Mouse (Mus musculus): ENCODE measurements around the gene Nexn. TPM values are rescaled to one million over a fixed set of nuclear protein-coding genes. Genes with fewer than 3 reads are reported as not detected.
"Not testable (repeated sequence)": the region's sequence is repeated elsewhere in the genome, so short reads cannot be mapped to it uniquely, and the experiment has no call there.

The Nexn gene
- polyA plus RNA-seq, 1 experiment from 2014 or later, result 5.1 TPM

DNA sequence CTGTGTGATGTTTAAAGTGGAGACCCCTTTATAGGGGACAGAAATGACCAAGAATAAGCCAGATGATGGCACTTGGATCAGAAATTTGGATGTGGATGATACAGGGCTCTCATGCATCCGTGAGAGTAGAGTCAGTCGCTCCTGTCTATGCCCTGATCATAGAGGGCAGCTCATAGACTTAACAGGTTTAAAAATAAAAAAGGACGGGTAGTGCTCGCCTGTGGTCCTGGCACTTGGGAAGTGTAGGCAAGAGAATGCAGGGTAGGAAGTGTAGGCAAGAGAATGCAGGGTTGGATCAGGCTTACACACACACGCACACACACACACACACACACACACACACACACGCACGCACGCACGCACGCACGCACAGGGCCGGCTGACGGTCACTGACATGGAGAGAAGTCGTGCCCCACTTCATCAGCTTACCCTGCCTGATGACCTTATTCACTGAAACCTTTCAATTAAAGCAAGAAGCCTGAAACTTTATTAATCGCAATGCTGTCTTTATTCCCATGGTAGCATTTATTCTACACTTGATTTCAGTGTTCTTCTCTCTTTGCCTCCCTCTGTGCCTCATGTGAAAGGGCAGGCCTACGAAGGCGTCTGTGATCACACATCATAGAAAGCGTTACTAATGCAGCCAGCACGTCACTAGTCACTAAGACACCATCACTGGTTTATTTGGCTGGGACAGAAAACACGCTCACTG, 7.0 kb upstream of the Nexn start:
- no peak overlapping the region for H3K27ac ChIP-seq
- H3K4me1 ChIP-seq, result no peaks in the 10 kb centered on the region
- H3K9ac ChIP-seq, result no peak overlapping the region
- H3K36me3 ChIP-seq, result peaks cover 10% of the 10 kb centered on the region
- no peak overlapping the region for H3K4me2 ChIP-seq (replicated peaks)
- H3K4me3 ChIP-seq, result no peak overlapping the region
- 74% methylated on average over 20 of the region's 20 CpGs for WGBS
- H3K27me3 ChIP-seq (replicated peaks), result 0 out of 2 replicates have a peak, but pooled peaks cover 1% of the 10 kb centered on the region
- ATAC-seq (ENCODE audit: low FRiP score, low read depth), result no peak
- no peaks in the 10 kb centered on the region for H3K9me3 ChIP-seq

DNA sequence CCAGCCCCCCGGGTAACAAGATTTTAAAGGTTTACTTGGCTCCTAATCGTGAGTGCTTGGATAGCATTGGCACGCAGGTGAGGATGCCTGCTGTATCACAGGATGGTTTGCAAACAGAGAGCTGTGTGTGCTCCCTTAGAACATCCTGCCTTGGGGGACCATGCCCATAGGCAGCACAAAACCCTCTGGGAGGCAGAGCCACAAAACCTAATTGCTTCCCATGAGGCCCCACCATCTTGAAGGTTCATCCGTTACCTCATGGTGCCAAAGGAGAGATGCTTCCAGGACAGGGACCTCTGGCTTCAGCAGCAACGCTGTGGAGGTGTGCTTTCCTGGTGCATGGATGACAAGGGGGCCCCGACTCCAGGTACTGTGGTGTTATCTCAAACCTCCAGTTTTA, 5.7 kb upstream of the Nexn start:
- no peak for ATAC-seq (ENCODE audit: low FRiP score, low read depth)
- 84% methylated on average over 6 of the region's 6 CpGs for WGBS

DNA sequence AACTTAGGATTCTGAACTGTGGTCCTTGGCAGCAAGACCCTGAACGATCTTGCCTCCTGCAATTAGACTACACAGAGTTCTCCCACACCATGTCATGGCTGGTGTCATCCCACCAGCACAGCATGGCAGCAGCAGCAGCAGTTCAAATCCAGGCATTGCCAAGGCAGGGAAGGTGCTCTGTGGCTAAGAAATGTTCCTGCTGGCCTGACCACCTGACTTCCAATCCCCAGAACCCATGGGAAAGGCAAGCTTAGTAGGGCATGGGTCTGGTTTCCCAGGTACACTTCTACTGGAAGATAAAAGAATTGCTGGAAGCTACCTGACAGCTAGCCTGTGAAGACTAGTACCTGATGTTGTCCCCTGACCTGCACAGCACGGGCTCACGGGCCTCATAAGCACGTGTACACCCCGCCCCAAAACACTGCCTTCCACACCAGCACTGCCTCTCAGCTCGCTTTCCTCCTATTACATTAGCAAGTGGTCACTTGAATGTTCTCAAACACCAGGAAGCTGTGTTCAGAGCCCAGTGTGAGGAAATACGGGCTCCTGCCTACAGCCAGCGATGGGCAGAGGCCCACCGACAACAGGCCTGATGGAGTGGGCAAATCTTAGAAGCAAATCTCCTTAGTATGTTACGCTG, 5.0 kb upstream of the Nexn start:
- H3K9me3 ChIP-seq, result no peaks in the 10 kb centered on the region
- no peak overlapping the region for H3K4me3 ChIP-seq
- no peak for ATAC-seq (ENCODE audit: low FRiP score, low read depth)
- H3K4me2 ChIP-seq (replicated peaks), result no peak overlapping the region
- H3K4me1 ChIP-seq, result peaks cover 3% of the 10 kb centered on the region; the same call in 1 of the 2 replicates
- peaks cover 3% of the 10 kb centered on the region; the same call in 1 of the 2 replicates for H3K36me3 ChIP-seq
- no peak overlapping the region for H3K9ac ChIP-seq
- no peak overlapping the region for H3K27ac ChIP-seq
- H3K27me3 ChIP-seq (replicated peaks), result peaks cover 13% of the 10 kb centered on the region; the same call in 1 of the 2 replicates
- WGBS, result 94% methylated on average over 10 of the region's 10 CpGs

More for the DNA sequence above, 5.7 kb upstream of the Nexn start:
- Histone ChIP-seq H3K27me3 (replicated peaks) (peaks cover 9% of the 10 kb centered on the region; the same call in 1 of the 2 replicates), H3K9ac (no peak overlapping the region), H3K36me3 (peaks cover 10% of the 10 kb centered on the region), H3K9me3 (no peaks in the 10 kb centered on the region), H3K27ac (no peak overlapping the region), H3K4me1 (no peaks in the 10 kb centered on the region), H3K4me3 (no peak overlapping the region), H3K4me2 (replicated peaks) (no peak overlapping the region)

DNA sequence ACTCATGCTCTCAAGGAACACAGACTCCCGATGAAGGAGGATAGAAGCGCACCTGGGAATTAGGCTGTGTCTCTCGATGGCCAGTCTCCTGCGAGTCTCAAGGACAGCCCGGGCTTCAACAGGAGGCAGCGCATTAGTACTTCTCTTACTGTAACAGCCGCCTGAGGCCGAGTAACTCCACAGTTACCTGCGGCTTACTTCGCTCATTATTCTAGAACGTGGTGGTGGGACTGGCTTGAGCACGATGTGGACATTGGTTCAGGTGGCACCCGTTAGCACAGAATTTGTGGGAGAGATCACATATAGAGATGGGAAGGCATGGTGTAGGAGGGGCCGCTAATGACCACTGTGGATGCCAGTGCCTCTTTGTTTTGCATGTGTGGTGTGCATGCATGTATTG, 1.9 kb upstream of the Nexn start:
- Histone ChIP-seq H3K4me3 (no peak overlapping the region), H3K36me3 (no peaks in the 10 kb centered on the region), H3K27ac (no peak overlapping the region), H3K4me2 (replicated peaks) (no peak overlapping the region), H3K9me3 (no peaks in the 10 kb centered on the region), H3K4me1 (peaks cover 17% of the 10 kb centered on the region), H3K9ac (no peak overlapping the region), H3K27me3 (replicated peaks) (peaks cover 24% of the 10 kb centered on the region)
- ATAC-seq (ENCODE audit: low FRiP score, low read depth), result no peak
- WGBS, result 94% methylated on average over 14 of the region's 14 CpGs

DNA sequence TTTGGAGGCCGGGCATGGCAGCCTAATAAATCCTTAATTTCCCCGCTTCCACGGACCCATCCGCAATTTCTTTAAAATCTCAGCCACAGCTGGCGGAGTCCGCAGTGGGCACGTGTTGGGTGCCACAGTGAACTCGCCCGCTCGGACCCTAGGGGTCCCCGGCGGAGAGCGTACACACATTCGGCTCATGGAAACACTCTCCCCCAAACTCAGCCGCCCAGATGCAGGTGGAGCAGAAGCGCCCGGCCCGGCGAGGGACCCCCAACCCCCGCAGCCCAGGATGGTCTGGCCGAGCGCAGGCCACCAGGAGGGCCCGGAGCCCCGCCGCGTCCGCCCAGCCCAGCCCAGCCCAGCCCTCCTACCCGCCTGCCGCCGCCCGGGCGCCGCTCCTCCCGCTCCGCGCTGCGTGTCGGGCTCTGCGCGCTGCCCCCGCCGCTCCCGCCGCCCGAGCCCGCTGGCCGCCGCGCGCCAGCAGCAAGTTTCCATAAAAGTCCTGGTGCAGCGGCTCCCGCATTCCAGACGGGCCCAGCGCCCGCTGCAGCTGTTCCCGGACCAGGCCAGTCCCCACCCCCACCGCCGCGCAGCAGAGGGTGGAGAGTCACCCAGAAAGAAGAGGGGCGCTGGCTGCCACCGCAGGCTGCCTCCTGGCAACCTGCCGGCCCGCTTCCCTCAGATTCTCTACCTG, 657 bp downstream of the Nexn start:
- peak overlapping the region; percentile 95 for H3K4me2 ChIP-seq (replicated peaks)
- no peak overlapping the region for H3K27ac ChIP-seq
- under 1% methylated on average over 61 of the region's 63 CpGs for WGBS
- ATAC-seq (ENCODE audit: low FRiP score, low read depth), result peak; percentile 89
- H3K4me3 ChIP-seq, result peak overlapping the region; percentile 51
- peak overlapping the region; percentile 70 for H3K9ac ChIP-seq
- no peaks in the 10 kb centered on the region for H3K36me3 ChIP-seq
- H3K4me1 ChIP-seq, result peaks cover 24% of the 10 kb centered on the region
- H3K9me3 ChIP-seq, result no peaks in the 10 kb centered on the region
- H3K27me3 ChIP-seq (replicated peaks), result peaks cover 24% of the 10 kb centered on the region

DNA sequence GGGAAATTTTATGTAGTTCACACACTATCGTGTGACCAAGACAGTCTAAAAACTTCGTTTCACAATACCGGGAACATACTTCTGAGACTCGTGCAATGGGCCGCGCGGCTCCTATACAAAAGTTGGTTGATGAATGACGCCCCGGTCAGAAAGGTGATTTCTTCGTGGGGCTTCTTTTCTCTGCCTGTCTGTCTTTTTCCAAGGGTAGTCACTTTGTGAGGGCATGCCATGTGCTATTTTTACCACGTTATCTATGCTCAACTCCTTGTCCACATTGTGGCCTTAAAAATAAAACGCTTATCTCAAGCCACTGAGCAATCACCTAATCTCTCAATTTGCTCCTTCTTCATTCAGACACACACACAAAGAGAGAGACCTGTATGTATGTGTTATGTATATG, 1.3 kb downstream of the Nexn start:
- Histone ChIP-seq H3K27me3 (replicated peaks) (peaks cover 24% of the 10 kb centered on the region), H3K9me3 (no peaks in the 10 kb centered on the region), H3K4me2 (replicated peaks) (peak overlapping the region; percentile 95), H3K27ac (no peak overlapping the region), H3K4me1 (peaks cover 24% of the 10 kb centered on the region), H3K9ac (peak overlapping the region; percentile 70; the same call in 1 of the 2 replicates), H3K36me3 (no peaks in the 10 kb centered on the region), H3K4me3 (no peak overlapping the region)
- WGBS, result 14% methylated on average over 12 of the region's 12 CpGs
- ATAC-seq (ENCODE audit: low FRiP score, low read depth), result no peak

DNA sequence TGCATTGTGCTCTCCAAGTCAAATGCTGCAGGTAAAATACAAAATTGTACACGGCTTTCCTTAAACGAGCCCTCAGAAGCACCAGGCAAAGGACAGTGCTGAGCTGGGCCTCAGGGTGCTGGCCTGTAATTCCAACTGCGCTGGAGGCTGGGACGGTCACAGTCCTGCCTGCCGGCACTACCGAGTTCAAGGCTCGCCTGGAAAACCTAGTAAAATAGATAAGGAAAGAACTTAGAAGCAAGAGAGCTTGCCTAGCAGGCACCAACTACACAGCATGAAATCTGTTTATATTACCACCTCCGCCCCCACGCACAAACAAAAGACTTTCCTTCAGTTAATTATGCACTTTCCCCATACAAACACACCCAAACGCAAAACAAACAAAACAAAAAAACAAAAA, 1.8 kb downstream of the Nexn start:
- H3K4me3 ChIP-seq, result no peak overlapping the region
- WGBS, result 30% methylated on average over 10 of the region's 10 CpGs
- H3K4me2 ChIP-seq (replicated peaks), result peak overlapping the region; percentile 95; the same call in 1 of the 2 replicates
- no peaks in the 10 kb centered on the region for H3K36me3 ChIP-seq
- no peaks in the 10 kb centered on the region for H3K9me3 ChIP-seq
- no peak overlapping the region for H3K27ac ChIP-seq
- peaks cover 24% of the 10 kb centered on the region for H3K27me3 ChIP-seq (replicated peaks)
- no peak for ATAC-seq (ENCODE audit: low FRiP score, low read depth)
- H3K9ac ChIP-seq, result no peak overlapping the region
- H3K4me1 ChIP-seq, result peaks cover 24% of the 10 kb centered on the region

DNA sequence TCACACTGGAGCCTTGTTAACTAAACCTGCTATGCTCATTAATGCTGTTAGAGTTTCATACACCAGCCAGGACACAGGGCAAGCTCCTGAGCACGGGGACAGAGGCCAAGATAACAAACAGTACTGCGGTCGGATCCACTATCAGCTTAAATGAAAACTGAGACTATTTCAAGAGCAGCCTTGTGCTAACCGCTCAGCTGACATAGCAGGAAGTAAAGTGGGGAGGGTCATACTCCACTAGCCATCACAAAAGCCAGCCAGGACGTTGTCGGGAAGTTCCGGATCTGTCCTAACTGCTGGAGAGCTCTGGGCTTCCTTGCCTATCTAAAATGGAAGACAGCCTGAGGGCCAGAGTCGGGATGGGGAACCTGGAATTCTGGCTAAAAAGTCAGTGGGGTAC, 4.2 kb downstream of the Nexn start:
- H3K27me3 ChIP-seq (replicated peaks), result peaks cover 15% of the 10 kb centered on the region
- H3K9ac ChIP-seq, result no peak overlapping the region
- no peak overlapping the region for H3K4me3 ChIP-seq
- 36% methylated on average over 8 of the region's 8 CpGs for WGBS
- no peak overlapping the region for H3K4me2 ChIP-seq (replicated peaks)
- H3K36me3 ChIP-seq, result no peaks in the 10 kb centered on the region
- no peaks in the 10 kb centered on the region for H3K9me3 ChIP-seq
- H3K27ac ChIP-seq, result no peak overlapping the region
- H3K4me1 ChIP-seq, result peaks cover 24% of the 10 kb centered on the region
- no peak for ATAC-seq (ENCODE audit: low FRiP score, low read depth)

DNA sequence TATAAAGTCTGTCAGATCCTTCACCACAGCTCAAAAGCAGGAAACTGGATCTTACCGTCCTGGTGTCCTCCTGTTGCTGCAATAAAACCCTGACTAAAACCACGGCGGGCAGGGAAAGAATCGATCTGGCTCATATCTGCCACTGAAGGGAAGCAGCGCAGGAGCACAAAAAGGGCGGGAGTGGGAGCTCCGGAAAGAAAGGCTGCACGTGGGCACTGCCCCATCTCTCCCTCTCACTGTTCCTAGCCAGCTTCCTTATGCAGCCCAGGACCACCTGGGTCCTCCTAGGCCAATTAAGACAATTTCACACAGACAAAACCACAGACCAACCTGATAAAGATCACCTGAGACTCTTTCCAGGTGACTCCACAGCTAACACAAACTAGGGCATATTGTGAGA, 4.7 kb downstream of the Nexn start:
- Histone ChIP-seq H3K36me3 (no peaks in the 10 kb centered on the region), H3K4me3 (no peak overlapping the region), H3K4me2 (replicated peaks) (no peak overlapping the region), H3K27ac (no peak overlapping the region), H3K4me1 (peaks cover 24% of the 10 kb centered on the region), H3K9me3 (no peaks in the 10 kb centered on the region), H3K9ac (no peak overlapping the region), H3K27me3 (replicated peaks) (peaks cover 13% of the 10 kb centered on the region)
- ATAC-seq (ENCODE audit: low FRiP score, low read depth), result no peak
- WGBS, result 43% methylated on average over 8 of the region's 8 CpGs

DNA sequence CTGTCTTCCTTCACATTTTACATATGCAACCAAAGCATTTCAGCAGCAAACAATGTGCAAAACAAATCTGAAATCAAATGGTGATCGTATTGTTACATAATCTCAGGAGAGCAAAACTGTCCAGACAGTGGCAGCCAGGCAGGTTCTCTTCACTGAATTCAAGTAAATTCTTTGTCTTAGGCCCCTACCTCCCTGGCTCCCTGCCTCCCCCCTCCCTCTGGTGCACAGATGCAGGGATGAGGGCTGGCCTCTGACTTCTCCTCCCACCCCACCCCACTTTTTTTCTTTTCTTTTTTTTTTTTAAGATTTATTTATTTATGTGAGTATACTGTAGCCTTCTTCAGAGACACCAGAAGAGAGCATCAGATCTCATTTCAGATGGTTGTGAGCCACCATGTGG, 5.8 kb downstream of the Nexn start:
- Histone ChIP-seq H3K9ac (no peak overlapping the region), H3K9me3 (no peaks in the 10 kb centered on the region), H3K27ac (no peak overlapping the region), H3K4me3 (no peak overlapping the region), H3K4me2 (replicated peaks) (no peak overlapping the region), H3K36me3 (no peaks in the 10 kb centered on the region), H3K4me1 (peaks cover 13% of the 10 kb centered on the region), H3K27me3 (replicated peaks) (peaks cover 5% of the 10 kb centered on the region; the same call in 1 of the 2 replicates)
- no peak for ATAC-seq (ENCODE audit: low FRiP score, low read depth)
- WGBS, result 98% methylated on average over 1 of the region's 1 CpGs

DNA sequence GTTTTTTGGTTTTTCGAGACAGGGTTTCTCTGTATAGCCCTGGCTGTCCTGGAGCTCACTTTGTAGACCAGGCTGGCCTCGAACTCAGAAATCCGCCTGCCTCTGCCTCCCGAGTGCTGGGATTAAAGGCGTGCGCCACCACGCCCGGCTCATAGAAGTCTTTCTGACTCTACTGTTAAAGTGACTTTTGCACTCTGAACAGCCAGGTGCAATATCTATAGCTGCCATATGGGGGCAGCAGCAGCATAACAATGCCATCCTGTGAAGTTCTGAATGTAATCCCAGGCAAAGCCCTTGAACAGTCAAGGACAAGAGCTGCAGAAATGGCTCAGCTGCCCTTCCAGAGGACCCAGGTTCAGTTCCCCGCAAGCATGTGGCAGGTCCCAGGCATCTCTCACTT, 6.7 kb downstream of the Nexn start:
- H3K36me3 ChIP-seq; H3K27me3 ChIP-seq (replicated peaks); H3K4me3 ChIP-seq; H3K9ac ChIP-seq; H3K9me3 ChIP-seq; H3K4me2 ChIP-seq (replicated peaks); H3K27ac ChIP-seq; H3K4me1 ChIP-seq: not testable (repeated sequence)
- whole genome bisulfite sequencing, result 49% methylated on average over 8 of the region's 9 CpGs
- peak; percentile 60 for ATAC-seq (ENCODE audit: low FRiP score, low read depth)

DNA sequence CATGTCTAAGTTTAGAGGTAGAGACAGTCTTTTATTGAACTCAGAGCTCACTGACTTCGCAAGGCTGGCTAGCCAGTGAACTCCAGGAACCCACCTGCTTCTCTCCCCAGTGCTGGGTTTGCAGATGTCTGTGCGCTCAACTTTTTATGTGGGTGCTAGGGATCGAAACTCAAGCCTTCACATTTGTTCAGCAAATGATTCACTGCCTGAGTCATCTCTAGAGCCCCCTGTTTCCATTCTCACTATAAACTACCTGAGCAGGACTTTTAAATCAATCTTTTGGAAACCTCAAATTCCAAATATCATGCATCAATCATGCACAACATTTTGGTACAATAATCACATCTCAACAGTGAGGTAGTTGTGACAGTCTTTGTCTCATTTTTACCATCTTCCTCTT, 8.6 kb downstream of the Nexn start:
- Histone ChIP-seq H3K9ac (no peak overlapping the region), H3K4me2 (replicated peaks) (no peak overlapping the region), H3K36me3 (no peaks in the 10 kb centered on the region), H3K27ac (no peak overlapping the region), H3K9me3 (no peaks in the 10 kb centered on the region), H3K4me1 (peaks cover 7% of the 10 kb centered on the region), H3K4me3 (no peak overlapping the region), H3K27me3 (replicated peaks) (no peaks in the 10 kb centered on the region)
- WGBS, result 87% methylated on average over 3 of the region's 3 CpGs
- ATAC-seq (ENCODE audit: low FRiP score, low read depth), result no peak

All from neural tube, embryonic 12.5 days (tissue).